Mouse (Mus musculus): ENCODE results near the gene Olfr284. TPM values are rescaled to one million over a fixed set of nuclear protein-coding genes. Genes with fewer than 3 reads are reported as not detected.

The Olfr284 gene
- not detected in 2 replicates for polyA plus RNA-seq (2012; rRNA removed)

GRCm38 (mm10) chr15:98340887-98341286 is at the start of gene Olfr284:
Olfr284 (minus strand) TSS chr15:98340987.
- TF ChIP-seq CTCF (IDR thresholded peaks at IDR 0.05; ENCODE audit: borderline replicate concordance, extremely low read depth, insufficient read depth, insufficient read length) (no peak), POLR2A (IDR thresholded peaks at IDR 0.05; ENCODE audit: borderline replicate concordance, extremely low read depth, insufficient read depth, insufficient read length, poor library complexity, severe bottlenecking) (no peak)
- no peak for DNase-seq (ENCODE audit: low read depth)

- peak; percentile 92 for DNase-seq (ENCODE audit: low read depth)
- TF ChIP-seq CTCF (IDR thresholded peaks at IDR 0.05; ENCODE audit: borderline replicate concordance, extremely low read depth, insufficient read depth, insufficient read length) (peak; percentile 90), POLR2A (IDR thresholded peaks at IDR 0.05; ENCODE audit: borderline replicate concordance, extremely low read depth, insufficient read depth, insufficient read length, poor library complexity, severe bottlenecking) (no peak)
Measured at GRCm38 (mm10) chr15:98389796-98390195, 49.0 kb upstream of the Olfr284 start.

- peak; percentile 18 for DNase-seq (ENCODE audit: low read depth)
- TF ChIP-seq POLR2A (IDR thresholded peaks at IDR 0.05; ENCODE audit: borderline replicate concordance, extremely low read depth, insufficient read depth, insufficient read length, poor library complexity, severe bottlenecking) (no peak), CTCF (IDR thresholded peaks at IDR 0.05; ENCODE audit: borderline replicate concordance, extremely low read depth, insufficient read depth, insufficient read length) (no peak)
Measured at GRCm38 (mm10) chr15:98387621-98388020, 46.8 kb upstream of the Olfr284 start.

GRCm38 (mm10) chr15:98380846-98381245 is 40.1 kb upstream of the Olfr284 start, which contains the start of gene Olfr283:
Olfr283 (minus strand) TSS chr15:98380946.
- TF ChIP-seq CTCF (IDR thresholded peaks at IDR 0.05; ENCODE audit: borderline replicate concordance, extremely low read depth, insufficient read depth, insufficient read length) (no peak), POLR2A (IDR thresholded peaks at IDR 0.05; ENCODE audit: borderline replicate concordance, extremely low read depth, insufficient read depth, insufficient read length, poor library complexity, severe bottlenecking) (no peak)
- DNase-seq (ENCODE audit: low read depth), result no peak

- TF ChIP-seq CTCF (IDR thresholded peaks at IDR 0.05; ENCODE audit: borderline replicate concordance, extremely low read depth, insufficient read depth, insufficient read length), result no peak
- no peak for DNase-seq (ENCODE audit: low read depth)
Measured at GRCm38 (mm10) chr15:98378209-98378608, 37.4 kb upstream of the Olfr284 start.

- no peak for TF ChIP-seq POLR2A (IDR thresholded peaks at IDR 0.05; ENCODE audit: borderline replicate concordance, extremely low read depth, insufficient read depth, insufficient read length, poor library complexity, severe bottlenecking)
- no peak for TF ChIP-seq CTCF (IDR thresholded peaks at IDR 0.05; ENCODE audit: borderline replicate concordance, extremely low read depth, insufficient read depth, insufficient read length)
- peak; percentile 84 for DNase-seq (ENCODE audit: low read depth)
Measured at GRCm38 (mm10) chr15:98317177-98317724, 23.5 kb downstream of the Olfr284 start, which contains the start of gene Olfr285. Olfr285 (minus strand) TSS chr15:98317353.

- no peak for TF ChIP-seq POLR2A (IDR thresholded peaks at IDR 0.05; ENCODE audit: borderline replicate concordance, extremely low read depth, insufficient read depth, insufficient read length, poor library complexity, severe bottlenecking)
- TF ChIP-seq CTCF (IDR thresholded peaks at IDR 0.05; ENCODE audit: borderline replicate concordance, extremely low read depth, insufficient read depth, insufficient read length), result peak; percentile 18; the same call in 1 of the 2 replicates
- DNase-seq (ENCODE audit: low read depth), result no peak
Measured at GRCm38 (mm10) chr15:98315703-98316102, 25.1 kb downstream of the Olfr284 start.

- no peak for TF ChIP-seq CTCF (IDR thresholded peaks at IDR 0.05; ENCODE audit: borderline replicate concordance, extremely low read depth, insufficient read depth, insufficient read length)
- TF ChIP-seq POLR2A (IDR thresholded peaks at IDR 0.05; ENCODE audit: borderline replicate concordance, extremely low read depth, insufficient read depth, insufficient read length, poor library complexity, severe bottlenecking), result no peak
- DNase-seq (ENCODE audit: low read depth), result peak; percentile 54
Measured at GRCm38 (mm10) chr15:98295628-98296551, 44.9 kb downstream of the Olfr284 start, which contains the start of gene Zfp641. Zfp641 (minus strand) TSS chr15:98296161.

GRCm38 (mm10) chr15:98293651-98294050 is 47.1 kb downstream of the Olfr284 start:
- no peak for DNase-seq (ENCODE audit: low read depth)
- TF ChIP-seq POLR2A (IDR thresholded peaks at IDR 0.05; ENCODE audit: borderline replicate concordance, extremely low read depth, insufficient read depth, insufficient read length, poor library complexity, severe bottlenecking), result no peak
- TF ChIP-seq CTCF (IDR thresholded peaks at IDR 0.05; ENCODE audit: borderline replicate concordance, extremely low read depth, insufficient read depth, insufficient read length), result no peak

Other genes with a start within 250 kb of the Olfr284 start
- gene Pfkm, start 248.4 kb downstream of the Olfr284 start, polyA plus RNA-seq (2012; rRNA removed), result 96.7 and 102 TPM in 2 replicates
- gene Senp1, start 247.2 kb downstream of the Olfr284 start, polyA plus RNA-seq (2012; rRNA removed), result 20.0 and 25.3 TPM in 2 replicates
- 53.9 and 60.1 TPM in 2 replicates for gene Asb8, start 175.4 kb downstream of the Olfr284 start, polyA plus RNA-seq (2012; rRNA removed)
- gene Ccdc184, start 173.8 kb downstream of the Olfr284 start, polyA plus RNA-seq (2012; rRNA removed), result 43.2 and 59.2 TPM in 2 replicates
- gene Olfr288, start 145.4 kb downstream of the Olfr284 start, polyA plus RNA-seq (2012; rRNA removed), result not detected in 2 replicates
- not detected in 2 replicates for gene Gm44579, start 120.0 kb downstream of the Olfr284 start, polyA plus RNA-seq (2012; rRNA removed)
- not detected in 2 replicates for gene Olfr287, start 119.9 kb downstream of the Olfr284 start, polyA plus RNA-seq (2012; rRNA removed)
- gene Olfr286, start 106.5 kb downstream of the Olfr284 start, polyA plus RNA-seq (2012; rRNA removed), result not detected in 2 replicates
- gene H1fnt, start 83.7 kb downstream of the Olfr284 start, polyA plus RNA-seq (2012; rRNA removed), result not detected in 2 replicates
- gene Zfp641, start 44.8 kb downstream of the Olfr284 start, polyA plus RNA-seq (2012; rRNA removed), result 7.7 and 13.9 TPM in 2 replicates
- not detected in 2 replicates for gene Olfr285, start 23.6 kb downstream of the Olfr284 start, polyA plus RNA-seq (2012; rRNA removed)
- not detected in 2 replicates for gene Olfr283, start 40.0 kb upstream of the Olfr284 start, polyA plus RNA-seq (2012; rRNA removed)
- gene Olfr282, start 90.2 kb upstream of the Olfr284 start, polyA plus RNA-seq (2012; rRNA removed), result not detected in 2 replicates
- gene Olfr281, start 111.6 kb upstream of the Olfr284 start, polyA plus RNA-seq (2012; rRNA removed), result not detected in 2 replicates
- gene OR5BS1P, start 128.9 kb upstream of the Olfr284 start, polyA plus RNA-seq (2012; rRNA removed), result not detected in 2 replicates
- gene Lalba, start 141.7 kb upstream of the Olfr284 start, polyA plus RNA-seq (2012; rRNA removed), result not detected in 2 replicates
- gene Olfr279, start 151.4 kb upstream of the Olfr284 start, polyA plus RNA-seq (2012; rRNA removed), result not detected in 2 replicates
- 106 and 115 TPM in 2 replicates for gene Kansl2, start 193.3 kb upstream of the Olfr284 start, polyA plus RNA-seq (2012; rRNA removed)
- 25.5 and 29.5 TPM in 2 replicates for gene Ccnt1, start 229.9 kb upstream of the Olfr284 start, polyA plus RNA-seq (2012; rRNA removed)
- not detected in 2 replicates for gene 4930415O20Rik, start 230.0 kb upstream of the Olfr284 start, polyA plus RNA-seq (2012; rRNA removed)

Measured in brain, embryonic 14.5 days (tissue).